Mouse (Mus musculus): ENCODE measurements around the gene Ube2c. TPM values are rescaled to one million over a fixed set of nuclear protein-coding genes. Genes with fewer than 3 reads are reported as not detected.

The Ube2c gene
- total RNA-seq, 2 experiments from 2014 or later, result 10.8 to 14.3 TPM

DNA sequence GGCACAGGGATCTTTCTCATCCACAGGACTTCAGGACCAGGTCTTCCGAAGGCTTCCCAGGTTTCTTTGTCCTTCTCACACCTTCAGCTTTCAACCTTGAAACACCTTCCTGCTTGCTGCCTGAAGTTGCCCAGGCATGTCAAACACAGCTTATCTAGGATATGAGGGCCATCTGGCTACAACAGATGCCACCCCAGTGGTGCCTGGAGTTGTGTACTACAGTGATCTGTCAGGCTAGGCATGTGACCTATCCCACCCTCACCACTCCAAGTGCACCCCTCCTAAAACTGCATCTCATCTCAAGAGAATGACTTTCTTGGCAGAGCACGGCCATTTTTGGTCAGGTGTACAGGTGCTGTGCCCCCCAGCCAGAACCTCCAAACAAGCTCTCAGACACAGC, 8.2 kb upstream of the Ube2c start:
- peak; percentile 33 for DNase-seq
- intact Hi-C loops (cut with DNase I), result no loop called here

DNA sequence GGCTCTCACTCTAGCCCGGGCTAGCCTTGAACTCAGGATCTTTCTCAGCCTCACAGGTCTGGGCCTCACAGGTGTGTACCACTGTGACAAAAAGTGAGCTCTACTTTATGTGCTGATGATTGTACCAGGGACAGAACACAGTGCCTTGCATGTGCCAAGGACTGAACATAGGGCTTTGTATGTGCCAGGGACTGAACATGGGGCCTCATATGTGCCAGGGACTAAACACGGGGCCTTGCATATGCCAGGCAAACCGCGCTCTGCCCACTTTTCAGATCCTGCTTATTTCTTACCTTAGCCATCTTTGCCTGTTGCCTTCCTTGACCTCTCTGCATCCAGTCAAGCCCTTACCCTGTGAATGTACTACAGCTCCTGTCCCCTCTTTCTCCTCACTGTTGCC, 7.7 kb upstream of the Ube2c start:
- intact Hi-C loops (cut with DNase I), result no loop called here
- no peak for DNase-seq

DNA sequence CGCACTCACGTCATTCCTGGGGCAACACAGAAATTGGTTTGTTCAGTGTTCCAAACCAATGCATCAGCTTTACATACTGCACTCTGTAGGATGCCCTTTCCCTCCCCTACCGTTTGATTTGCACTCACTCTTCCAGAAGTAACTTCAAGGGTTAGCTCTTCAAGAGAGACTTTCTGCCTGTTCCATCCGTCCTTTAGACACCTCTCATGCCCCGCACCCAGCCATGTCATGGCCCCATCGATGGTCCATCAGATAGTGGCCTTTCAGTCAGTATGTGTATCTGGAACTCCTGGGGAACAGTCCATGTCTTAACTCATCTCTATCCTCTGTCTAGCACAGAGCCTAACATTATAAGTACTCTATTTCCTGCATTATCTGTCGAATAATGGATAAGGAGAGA, 7.1 kb upstream of the Ube2c start:
- intact Hi-C loops (cut with DNase I), result no loop called here
- DNase-seq, result no peak

- intact Hi-C loops (cut with DNase I), result no loop called here
- no peak for DNase-seq
Measured at GRCm38 (mm10) chr2:164765841-164766240, 3.9 kb upstream of the Ube2c start.

DNA sequence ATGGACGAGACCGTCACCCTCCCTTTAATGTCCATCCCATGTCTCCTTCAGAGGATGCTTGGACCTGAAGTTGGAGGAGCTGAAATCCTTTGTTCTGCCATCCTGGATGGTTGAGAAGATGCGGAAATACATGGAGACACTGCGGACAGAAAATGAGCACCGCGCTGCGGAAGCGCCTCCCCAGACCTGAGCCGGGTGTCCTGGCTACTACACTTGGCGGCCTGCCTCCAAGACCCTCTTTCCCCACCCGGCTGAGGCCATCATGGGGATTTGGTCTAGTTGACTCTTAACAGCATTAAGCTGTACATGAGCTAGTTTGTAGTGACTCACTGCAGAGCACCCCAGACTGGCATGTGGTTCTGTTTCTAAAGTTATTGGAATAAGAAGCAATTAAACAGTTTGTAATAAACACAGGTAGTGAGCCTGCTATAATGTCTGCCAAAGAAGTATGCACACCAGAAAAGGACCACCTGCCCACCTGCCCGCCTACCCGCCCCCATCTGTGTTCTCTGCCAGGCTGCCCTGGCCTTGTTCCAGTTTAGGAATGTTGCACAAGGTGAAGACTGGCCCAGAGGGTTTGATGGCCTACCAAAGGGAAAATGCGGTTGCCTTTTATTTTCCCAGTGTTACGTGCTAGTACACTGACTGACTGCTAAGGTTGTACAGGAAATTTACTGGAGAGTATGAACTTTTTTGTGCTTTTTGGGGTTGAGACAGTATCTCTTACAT, 1.7 kb upstream of the Ube2c start:
- DNase-seq, result peak; percentile 60
- intact Hi-C loops (cut with DNase I), result no loop called here

DNA sequence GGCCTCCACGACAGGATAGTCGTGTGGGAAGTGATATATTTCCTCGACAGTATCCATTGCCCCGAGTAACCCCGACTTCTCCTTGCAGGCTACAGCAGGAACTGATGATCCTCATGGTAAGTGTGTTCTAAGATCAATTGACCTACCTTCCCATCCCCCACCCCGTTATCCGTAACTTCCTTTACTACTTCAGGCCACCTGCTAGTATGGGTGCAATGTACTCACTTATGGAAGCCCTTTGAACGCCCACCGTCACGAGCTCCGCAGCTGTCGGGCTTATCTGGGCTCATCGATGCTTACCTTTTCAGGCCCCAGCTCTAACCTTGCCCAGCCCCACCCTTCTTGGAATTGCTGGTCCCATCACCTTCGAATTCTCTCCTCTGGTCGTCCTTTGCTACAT, 581 bp downstream of the Ube2c start:
- DNase-seq, result no peak
- intact Hi-C loops (cut with DNase I), result no loop called here

GRCm38 (mm10) chr2:164771123-164771522, 1.4 kb downstream of the Ube2c start:
- no peak for DNase-seq
- intact Hi-C loops (cut with DNase I), result no loop called here

GRCm38 (mm10) chr2:164773229-164773988, 3.7 kb downstream of the Ube2c start:
- no peak for DNase-seq
- intact Hi-C loops (cut with DNase I), result no loop called here

GRCm38 (mm10) chr2:164773989-164774364, 4.3 kb downstream of the Ube2c start:
- intact Hi-C loops (cut with DNase I), result no loop called here
- DNase-seq, result no peak

DNA sequence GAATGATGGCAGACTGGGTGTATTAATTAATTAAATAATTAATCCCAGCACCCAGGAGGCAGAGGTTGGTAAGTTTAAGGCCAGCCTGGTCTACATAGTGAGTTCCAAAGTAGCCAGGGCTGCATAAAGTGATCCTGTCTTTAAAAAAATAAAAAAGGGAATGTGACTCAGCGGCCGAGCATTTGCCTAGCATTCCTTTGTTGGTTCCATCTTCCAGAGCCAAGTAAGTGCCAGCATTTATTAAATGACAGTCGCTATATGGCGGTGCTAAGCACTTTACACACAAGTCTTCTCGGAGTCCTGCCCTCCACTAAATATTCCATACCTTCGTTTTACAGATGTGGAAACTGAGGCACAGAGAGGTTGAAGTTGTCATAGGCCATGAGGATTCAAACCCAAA, 6.4 kb downstream of the Ube2c start:
- intact Hi-C loops (cut with DNase I), result no loop called here
- no peak for DNase-seq

GRCm38 (mm10) chr2:164776801-164777200, 7.1 kb downstream of the Ube2c start:
- intact Hi-C loops (cut with DNase I), result no loop called here
- no peak for DNase-seq

- no peak for DNase-seq
- intact Hi-C loops (cut with DNase I), result no loop called here
Measured at GRCm38 (mm10) chr2:164777246-164778014, 7.7 kb downstream of the Ube2c start.

DNA sequence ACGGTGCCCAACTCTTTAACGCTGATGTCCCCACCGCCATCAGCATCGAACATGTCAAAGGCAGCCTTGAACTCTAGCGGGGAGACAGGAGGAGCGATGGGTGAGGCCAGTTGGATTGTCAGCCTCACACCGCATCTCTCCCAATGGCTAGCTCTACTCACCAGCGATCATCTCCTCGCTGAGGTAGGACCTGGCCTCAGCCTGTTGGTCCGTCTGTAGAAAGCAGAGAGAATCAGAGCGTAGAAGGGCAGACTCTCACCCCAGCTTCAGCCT, 8.3 kb downstream of the Ube2c start:
- no peak for DNase-seq
- intact Hi-C loops (cut with DNase I), result no loop called here

GRCm38 (mm10) chr2:164778809-164779208, 9.1 kb downstream of the Ube2c start:
- intact Hi-C loops (cut with DNase I), result no loop called here
- no peak for DNase-seq

GRCm38 (mm10) chr2:164779481-164780086, 9.9 kb downstream of the Ube2c start, which contains the start of gene Tnnc2:
Gene Tnnc2, minus strand, starts transcription at chr2:164779967.
- DNase-seq, result no peak
- intact Hi-C loops (cut with DNase I), result no loop called here

DNA sequence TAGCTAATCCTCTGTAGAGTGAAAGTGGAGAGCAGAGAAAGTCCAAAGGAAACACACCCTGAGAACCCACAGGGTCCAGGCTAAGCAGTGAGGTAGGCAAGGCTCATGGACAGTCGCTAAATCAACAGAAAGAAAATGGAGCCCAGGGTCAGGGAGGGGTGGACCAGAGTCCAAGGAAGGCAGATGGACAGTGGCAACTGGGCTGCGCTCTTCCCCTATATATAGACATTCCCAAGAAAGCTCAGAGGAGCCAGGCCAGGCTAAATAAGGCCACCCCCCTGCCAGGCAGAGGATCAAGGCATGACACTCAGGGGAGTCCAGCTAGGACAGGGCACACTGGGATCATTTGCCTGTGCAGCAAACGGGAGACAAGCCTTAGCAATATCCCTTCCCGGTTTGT, 12.2 kb downstream of the Ube2c start:
- intact Hi-C loops (cut with DNase I), result no loop called here
- no peak for DNase-seq

GRCm38 (mm10) chr2:164783926-164784581, 14.4 kb downstream of the Ube2c start:
- DNase-seq, result no peak
- intact Hi-C loops (cut with DNase I), result no loop called here

DNA sequence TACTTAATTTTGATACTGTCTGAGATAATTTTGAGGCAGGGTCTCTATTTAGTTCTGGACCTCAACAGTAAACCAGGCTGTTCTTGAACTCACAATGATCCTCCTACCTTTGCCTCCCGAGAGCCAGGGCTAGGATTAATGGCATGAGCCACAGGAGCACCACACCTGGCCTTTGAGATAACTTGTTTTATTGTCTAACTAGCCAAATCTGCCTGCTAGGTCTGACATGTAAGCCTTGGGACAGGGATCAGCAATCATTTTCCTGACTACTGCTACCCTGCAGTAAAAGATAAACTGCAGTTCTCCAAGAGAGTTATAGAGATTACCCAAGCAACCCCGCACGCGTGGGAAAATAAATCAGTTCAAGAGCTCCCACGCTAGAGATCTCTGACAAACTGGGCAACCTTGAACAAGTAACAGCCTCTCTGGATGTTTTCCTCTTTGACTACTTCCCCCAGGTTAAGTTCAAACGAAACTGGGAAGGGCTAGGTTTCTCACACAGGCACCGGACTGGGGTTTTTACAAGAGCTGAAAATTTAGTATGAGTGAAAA, 15.2 kb downstream of the Ube2c start:
- intact Hi-C loops (cut with DNase I), result no loop called here
- no peak for DNase-seq

DNA sequence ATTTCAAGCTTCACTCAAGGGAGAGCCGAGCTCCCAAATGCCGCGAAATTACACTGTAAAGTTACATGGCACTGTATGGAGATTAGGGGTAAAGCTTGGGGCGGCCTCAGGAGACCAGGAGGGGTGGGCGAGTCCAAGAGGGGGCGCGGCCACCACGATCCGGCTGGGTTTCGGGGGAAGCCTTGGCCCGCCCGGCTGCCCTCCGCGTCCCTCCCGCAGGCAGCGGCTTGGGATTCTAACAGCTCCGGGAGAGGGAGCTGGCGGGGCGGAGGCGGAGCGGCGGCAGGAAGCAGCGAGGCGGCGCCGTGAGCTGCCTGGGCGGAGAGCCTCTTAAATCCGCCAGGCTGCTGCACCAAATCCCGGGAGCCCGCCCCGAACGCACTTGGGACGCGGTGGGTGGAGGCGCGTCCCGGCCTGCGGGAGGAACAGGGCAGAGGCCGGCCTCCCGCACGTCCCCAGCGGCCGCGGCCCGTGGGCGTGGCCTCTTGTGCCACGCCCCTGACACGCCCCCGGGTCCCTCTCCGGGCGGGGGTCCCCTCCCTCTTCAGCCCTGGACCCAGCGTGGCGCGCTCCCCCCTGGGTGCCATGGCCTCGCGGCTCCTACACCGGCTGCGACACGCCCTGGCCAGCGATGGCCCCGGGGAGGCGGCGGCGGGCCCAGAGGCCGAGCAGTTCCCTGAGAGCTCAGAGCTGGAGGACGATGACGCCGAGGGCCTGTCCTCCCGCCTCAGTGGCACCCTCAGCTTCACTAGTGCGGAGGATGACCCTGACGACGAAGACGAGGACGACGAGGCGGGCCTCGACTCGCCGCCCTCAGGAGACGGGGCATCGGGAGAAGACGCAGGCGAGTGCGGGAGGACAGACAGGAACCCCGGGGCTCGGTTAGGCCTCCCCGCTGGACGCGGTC, 16.0 kb downstream of the Ube2c start, which contains the start of gene Snx21:
Snx21 (plus strand) TSS at position 343 of the 907 bp plus-strand sequence.
- intact Hi-C loops (cut with DNase I), result no loop called here
- peak; percentile 82 for DNase-seq
